Mouse (Mus musculus) midbrain, embryonic 15.5 days (tissue): ENCODE measurements around the gene Zfp827. TPM values are rescaled to one million over a fixed set of nuclear protein-coding genes. Genes with fewer than 3 reads are reported as not detected.
A peak's percentile ranks its signal among the peaks of the same experiment; 100 is the strongest.

ENCODE experiments used
- ATAC-seq: fragments of 200-750 bp; cut with Nextera tagmentation; replicated peaks from 2 replicates; pipeline ENCODE4 v1.8.0; 2017; ENCODE audit warnings: moderate TSS enrichment
- H3K27ac ChIP-seq: fragments of 300-500 bp; sonication (generic); 2 replicates; pipeline ENCODE4 v1.5.1; 2015; ENCODE audit warnings: mild to moderate bottlenecking, inconsistent platforms
- H3K27me3 ChIP-seq: fragments of 300-500 bp; sonication (generic); replicated peaks from 2 replicates; pipeline ENCODE4 v1.6.1; 2015; ENCODE audit warnings: inconsistent platforms
- H3K36me3 ChIP-seq: fragments of 300-500 bp; sonication (generic); replicated peaks from 2 replicates; pipeline ENCODE4 v1.6.1; 2015; ENCODE audit warnings: inconsistent platforms
- H3K4me1 ChIP-seq: fragments of 300-500 bp; sonication (generic); 2 replicates; pipeline ENCODE4 v1.6.1; 2015; ENCODE audit warnings: inconsistent platforms
- H3K4me2 ChIP-seq: fragments of 300-500 bp; sonication (generic); 2 replicates; pipeline ENCODE4 v1.6.1; 2015; ENCODE audit warnings: inconsistent platforms, mild to moderate bottlenecking, moderate library complexity
- H3K4me3 ChIP-seq: fragments of 300-500 bp; sonication (generic); 2 replicates; pipeline ENCODE4 v1.5.1; 2015; ENCODE audit warnings: mild to moderate bottlenecking, inconsistent platforms
- H3K9ac ChIP-seq: fragments of 300-500 bp; sonication (generic); 2 replicates; pipeline ENCODE4 v1.6.1; 2015; ENCODE audit warnings: mild to moderate bottlenecking, inconsistent platforms
- H3K9me3 ChIP-seq: fragments of 300-500 bp; sonication (generic); 2 replicates; pipeline ENCODE4 v1.6.1; 2016; ENCODE audit warnings: inconsistent platforms
- WGBS: fragments of 180-500 bp; shearing (Covaris S2); methylation state at CpG from one replicate; pipeline ENCODE4 v1.1.7; 2015; ENCODE audit warnings: mixed read lengths; 5-methylcytosine and 5-hydroxymethylcytosine counted together
- polyA plus RNA-seq: library from polyadenylated mRNA; unstranded; fragments of >200 nt; fragmentation: Nextera tagmentation; extraction: Ambion mirVana; gene quantifications from 2 replicates; pipeline ENCODE4 v1.2.1, GENCODE M21; 2015

Zfp827 gene
- polyA plus RNA-seq, result 13.6 and 13.9 TPM in 2 replicates

DNA sequence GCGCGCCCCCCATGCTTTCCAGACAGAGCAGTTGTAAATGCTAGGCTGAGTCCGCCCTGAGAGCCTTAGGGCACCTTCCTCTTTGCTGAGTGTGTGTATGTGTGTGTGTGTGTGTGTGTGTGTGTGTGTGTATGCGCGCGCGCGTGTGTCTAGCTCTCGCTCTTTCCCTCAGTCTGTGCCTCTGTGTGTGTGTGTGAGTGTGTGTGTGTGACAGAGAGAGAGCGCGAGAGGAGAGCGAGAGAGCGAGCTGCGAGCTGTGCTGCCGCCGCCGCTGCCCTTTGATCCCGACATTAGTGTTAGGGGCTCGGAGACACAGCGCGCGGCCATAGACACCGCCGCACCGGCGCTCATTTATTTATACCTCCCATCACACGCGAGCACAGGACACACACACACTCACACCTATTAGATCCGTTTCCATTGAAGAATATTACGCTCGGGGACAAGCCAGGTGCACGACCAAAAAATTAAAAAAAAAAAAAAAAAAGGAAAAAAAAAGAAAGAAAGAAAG, at the start of gene Zfp827:
Zfp827 (plus strand) TSS at position 461 of the 511 bp plus-strand sequence.
- H3K4me3 ChIP-seq, result peak within 1 kb of the TSS; percentile 71
- H3K27me3 ChIP-seq, result no peaks in the 10 kb centered on the region
- peaks cover 30% of the 10 kb centered on the region for H3K4me1 ChIP-seq
- H3K36me3 ChIP-seq, result no peaks in the 10 kb centered on the region
- H3K9me3 ChIP-seq, result no peaks in the 10 kb centered on the region
- ATAC-seq, result peak; percentile 77
- under 1% methylated on average over 27 of the region's 32 CpGs for WGBS
- H3K4me2 ChIP-seq, result peak within 1 kb of the TSS; percentile 82
- peak within 1 kb of the TSS; percentile 84 for H3K9ac ChIP-seq
- peak within 1 kb of the TSS; percentile 96 for H3K27ac ChIP-seq

DNA sequence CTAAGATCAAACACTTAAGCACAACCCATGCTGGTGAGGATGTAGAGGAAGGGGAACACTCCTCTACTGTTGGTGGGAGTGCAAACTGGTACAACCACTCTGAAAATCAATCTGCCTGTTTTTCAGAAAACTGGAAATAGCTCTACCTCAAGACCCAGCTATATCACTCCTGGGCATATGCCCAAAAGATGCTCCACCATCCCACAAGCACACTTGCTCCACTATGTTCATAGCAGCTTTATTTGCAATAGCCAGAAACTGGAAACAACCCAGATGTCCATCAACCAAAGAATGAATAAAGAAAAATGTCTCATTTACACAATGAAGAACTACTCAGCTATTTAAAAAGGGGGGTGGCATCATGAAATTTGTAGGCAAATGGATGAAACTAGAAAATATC, 23.9 kb upstream of the Zfp827 start:
- Histone ChIP-seq H3K36me3 (no peaks in the 10 kb centered on the region), H3K9me3 (no peaks in the 10 kb centered on the region), H3K4me1 (no peaks in the 10 kb centered on the region), H3K9ac (no peak overlapping the region), H3K27ac (no peak overlapping the region), H3K27me3 (no peaks in the 10 kb centered on the region), H3K4me3 (no peak overlapping the region), H3K4me2 (no peak overlapping the region)
- no peak for ATAC-seq

DNA sequence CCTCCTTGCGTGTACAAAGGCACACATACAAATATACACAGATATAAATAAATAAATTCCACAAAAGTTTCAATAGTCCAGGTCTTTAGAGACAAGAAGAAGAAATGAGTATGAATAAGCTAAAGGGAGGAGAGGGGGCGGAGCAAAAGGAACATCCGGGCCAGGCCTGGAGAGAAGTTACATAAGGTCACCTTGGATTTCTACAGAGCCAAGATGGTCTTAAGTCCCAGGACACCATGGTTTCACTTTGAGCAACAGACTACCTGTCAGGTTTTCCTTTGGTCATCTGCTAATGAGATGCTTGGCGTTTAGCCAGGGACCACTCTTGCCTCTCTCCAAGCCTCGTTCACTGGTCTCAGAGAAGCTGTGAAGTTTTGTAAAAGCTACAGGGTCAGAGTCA, 13.2 kb upstream of the Zfp827 start:
- Histone ChIP-seq H3K9me3 (no peaks in the 10 kb centered on the region), H3K4me3 (no peak overlapping the region), H3K27me3 (no peaks in the 10 kb centered on the region), H3K27ac (no peak overlapping the region), H3K4me1 (no peaks in the 10 kb centered on the region), H3K36me3 (no peaks in the 10 kb centered on the region), H3K4me2 (no peak overlapping the region), H3K9ac (no peak overlapping the region)
- ATAC-seq, result no peak
- WGBS, result 77% methylated on average over 5 of the region's 5 CpGs

DNA sequence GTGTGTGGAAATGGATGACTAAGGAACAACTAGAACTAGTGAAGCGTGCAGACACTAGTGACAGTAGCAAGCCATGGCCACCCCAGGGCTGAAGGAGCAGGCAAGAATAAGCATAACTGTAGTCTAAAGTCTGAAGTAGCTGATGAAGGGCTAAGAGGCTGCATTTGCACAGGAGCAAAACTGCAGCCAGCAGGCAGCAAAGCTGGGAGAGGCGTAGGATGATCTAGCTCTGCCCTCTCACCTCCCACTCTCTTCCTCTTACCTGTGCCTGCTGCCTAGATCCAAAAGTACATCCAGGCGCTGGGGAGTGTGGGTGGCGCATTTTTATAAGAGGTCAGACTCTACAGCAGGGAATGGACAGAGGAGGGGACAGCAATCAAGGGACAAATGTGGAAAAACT, 12.2 kb upstream of the Zfp827 start:
- Histone ChIP-seq H3K4me2 (no peak overlapping the region), H3K4me1 (no peaks in the 10 kb centered on the region), H3K9me3 (no peaks in the 10 kb centered on the region), H3K27ac (no peak overlapping the region), H3K9ac (no peak overlapping the region), H3K27me3 (no peaks in the 10 kb centered on the region), H3K36me3 (no peaks in the 10 kb centered on the region), H3K4me3 (no peak overlapping the region)
- no peak for ATAC-seq
- WGBS, result 90% methylated on average over 4 of the region's 4 CpGs

DNA sequence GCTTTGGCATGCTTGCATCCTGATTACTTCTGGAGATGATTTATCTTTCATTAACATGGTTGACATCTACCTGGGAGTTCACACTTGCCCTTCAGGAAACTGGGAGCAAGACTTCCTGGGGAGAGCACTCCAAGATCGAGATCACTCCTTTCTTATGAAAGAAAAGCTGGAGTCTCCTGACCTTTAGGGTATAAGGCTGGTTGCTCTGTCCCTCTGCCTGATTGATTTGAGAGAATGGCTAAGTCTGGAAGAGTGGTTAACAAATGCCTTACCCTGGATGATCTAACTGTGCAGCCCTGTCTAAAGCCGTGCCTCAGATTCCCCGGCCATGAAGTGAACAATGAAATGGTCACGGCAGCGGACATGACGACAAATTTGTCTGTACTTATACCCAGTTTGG, 11.7 kb upstream of the Zfp827 start:
- Histone ChIP-seq H3K9me3 (no peaks in the 10 kb centered on the region), H3K4me1 (no peaks in the 10 kb centered on the region), H3K4me2 (no peak overlapping the region), H3K9ac (no peak overlapping the region), H3K27ac (no peak overlapping the region), H3K4me3 (no peak overlapping the region), H3K27me3 (no peaks in the 10 kb centered on the region), H3K36me3 (no peaks in the 10 kb centered on the region)
- WGBS, result 40% methylated on average over 6 of the region's 6 CpGs
- no peak for ATAC-seq

DNA sequence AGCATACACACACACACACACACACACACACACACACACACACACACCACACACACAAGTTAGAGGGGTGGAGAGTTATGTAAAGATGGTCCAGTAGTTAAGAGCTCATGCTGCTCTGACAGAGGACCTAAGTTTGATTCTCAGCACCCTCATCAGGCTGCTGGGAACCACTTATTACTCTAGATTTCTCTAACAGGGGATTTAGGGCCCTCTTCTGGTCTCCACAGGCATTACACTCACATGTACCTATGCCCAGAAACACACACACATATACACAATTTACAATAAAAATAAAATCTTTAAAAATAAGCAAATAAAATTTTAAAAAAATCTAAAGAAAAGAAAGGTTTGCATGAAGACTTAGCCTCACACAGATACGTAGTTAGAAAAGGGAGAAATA, 4.3 kb upstream of the Zfp827 start:
- H3K4me3 ChIP-seq, result no peak overlapping the region
- ATAC-seq, result no peak

DNA sequence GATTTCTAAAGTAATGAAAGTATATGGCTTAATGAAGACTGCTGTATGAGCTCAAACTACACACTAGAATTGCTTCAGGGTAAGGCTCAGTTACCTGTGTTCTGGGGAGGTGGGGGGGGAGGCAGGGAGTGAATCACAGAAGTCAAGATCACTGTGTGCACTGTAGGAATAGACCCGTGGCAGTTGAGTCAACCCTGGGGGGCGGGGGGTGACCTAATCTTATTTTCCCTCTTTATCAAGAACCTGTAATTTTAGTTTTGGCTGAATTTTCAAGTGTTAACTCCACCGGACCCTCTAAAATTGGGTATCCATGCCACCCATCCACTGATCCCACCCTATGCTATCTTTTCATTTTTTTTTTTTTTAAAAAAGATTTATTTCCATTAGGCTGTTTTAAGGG, 918 bp upstream of the Zfp827 start:
- peaks cover 24% of the 10 kb centered on the region for H3K4me1 ChIP-seq
- WGBS, result 33% methylated on average over 3 of the region's 3 CpGs
- H3K4me3 ChIP-seq, result peak overlapping the region; percentile 71
- peak overlapping the region; percentile 96; the same call in 1 of the 2 replicates for H3K27ac ChIP-seq
- no peaks in the 10 kb centered on the region for H3K9me3 ChIP-seq
- peak overlapping the region; percentile 84; the same call in 1 of the 2 replicates for H3K9ac ChIP-seq
- H3K27me3 ChIP-seq, result no peaks in the 10 kb centered on the region
- ATAC-seq, result no peak
- H3K4me2 ChIP-seq, result peak overlapping the region; percentile 82
- H3K36me3 ChIP-seq, result no peaks in the 10 kb centered on the region

More for the DNA sequence above, 4.3 kb upstream of the Zfp827 start:
- Histone ChIP-seq H3K4me1 (peaks cover 6% of the 10 kb centered on the region), H3K4me2 (no peak overlapping the region), H3K27me3 (no peaks in the 10 kb centered on the region), H3K9ac (no peak overlapping the region), H3K27ac (no peak overlapping the region), H3K36me3 (no peaks in the 10 kb centered on the region), H3K9me3 (no peaks in the 10 kb centered on the region)
- WGBS, result 98% methylated on average over 1 of the region's 1 CpGs

DNA sequence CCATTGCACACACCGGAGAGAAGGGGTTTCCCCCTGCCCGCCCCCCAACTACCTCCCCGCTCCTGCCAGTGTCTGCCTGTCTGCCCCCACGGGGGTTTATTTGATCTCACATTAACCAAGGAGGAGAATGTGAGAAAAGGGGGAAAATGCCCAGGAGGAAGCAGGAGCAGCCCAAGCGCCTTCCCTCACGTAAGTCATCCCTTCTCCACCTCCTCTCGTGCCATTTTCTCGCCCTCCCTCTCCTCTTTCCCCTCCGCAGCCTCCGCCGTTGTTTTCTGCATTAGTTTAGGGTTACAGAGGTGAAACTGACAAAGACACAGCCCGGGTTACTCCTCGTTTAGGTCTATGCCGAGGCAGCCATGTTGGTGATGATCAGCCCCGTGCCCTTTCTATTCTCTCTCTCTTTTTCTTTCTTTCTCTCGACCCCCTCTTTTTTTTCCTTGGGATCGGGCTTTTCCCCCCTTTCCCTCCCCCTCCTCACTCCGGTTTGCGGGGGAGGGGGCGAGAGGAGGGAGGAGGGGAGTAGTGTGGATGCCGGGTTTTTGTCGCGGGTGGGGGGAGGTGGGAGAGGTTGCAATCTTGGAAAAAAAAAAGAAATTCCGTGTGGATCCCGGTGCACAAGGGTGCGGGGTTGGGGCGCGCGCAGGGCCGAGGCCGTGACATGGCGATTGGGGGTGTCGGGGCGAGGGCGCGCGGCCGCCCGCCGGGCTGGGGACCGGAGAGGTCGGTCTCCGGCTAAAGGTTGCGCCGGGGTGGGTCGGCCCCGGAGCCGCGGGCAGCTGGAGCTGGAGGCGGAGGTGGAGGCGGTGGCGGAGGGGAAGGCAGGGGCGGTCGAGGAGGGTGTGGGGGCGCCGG, 531 bp downstream of the Zfp827 start:
- Histone ChIP-seq H3K9me3 (no peaks in the 10 kb centered on the region), H3K36me3 (no peaks in the 10 kb centered on the region), H3K4me3 (peak overlapping the region; percentile 71), H3K27ac (peak overlapping the region; percentile 96), H3K9ac (peak overlapping the region; percentile 84), H3K27me3 (no peaks in the 10 kb centered on the region), H3K4me1 (peaks cover 31% of the 10 kb centered on the region), H3K4me2 (peak overlapping the region; percentile 82)
- ATAC-seq, result peak; percentile 50
- under 1% methylated on average over 40 of the region's 56 CpGs for WGBS

DNA sequence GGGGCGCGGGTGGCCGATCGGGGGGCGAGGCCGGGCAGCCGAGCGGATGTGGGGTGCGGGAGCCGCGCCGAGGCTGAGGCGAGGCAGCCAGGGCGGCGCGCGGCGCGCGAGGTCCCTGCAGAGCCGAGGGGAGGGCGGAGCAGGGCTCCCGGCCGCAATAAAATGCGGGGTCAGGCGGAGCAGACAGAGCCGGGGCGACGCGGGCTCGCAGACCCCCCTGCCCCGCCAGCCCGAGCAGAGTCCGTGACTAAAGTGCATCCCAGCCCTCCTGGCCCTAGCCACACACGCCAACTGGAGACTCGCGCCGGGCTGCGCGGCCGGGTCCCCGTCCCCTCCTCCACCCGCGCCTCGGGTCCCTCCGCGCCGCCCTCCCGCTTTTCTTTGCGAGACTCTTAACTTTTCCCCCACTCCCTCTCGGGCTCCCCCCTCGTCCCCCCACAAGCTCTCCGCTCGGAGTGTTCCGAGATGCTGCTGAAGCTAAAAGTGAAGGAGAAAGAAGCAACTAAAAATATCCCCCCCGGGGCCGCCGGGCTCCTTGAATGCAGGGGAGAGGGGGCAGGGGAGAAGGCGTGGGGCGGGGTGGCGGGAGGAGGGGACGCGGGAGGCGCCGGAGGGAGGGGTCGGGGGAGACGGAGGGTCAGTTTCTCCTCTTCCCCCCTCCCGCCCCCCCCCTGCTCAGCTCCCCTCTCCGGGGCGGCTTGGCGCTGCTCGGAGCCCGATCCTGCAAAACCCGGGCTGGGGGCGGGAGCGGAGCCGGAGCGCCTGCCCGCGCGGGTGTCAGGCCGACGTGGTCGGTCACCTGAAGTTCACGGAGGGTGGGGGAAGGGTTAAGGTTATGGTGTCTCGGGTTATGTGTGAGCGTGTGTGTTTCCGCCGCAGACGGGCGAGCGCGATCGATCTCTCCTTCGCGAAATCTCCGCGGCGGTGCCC, 1.4 kb downstream of the Zfp827 start:
- Histone ChIP-seq H3K9me3 (no peaks in the 10 kb centered on the region), H3K36me3 (no peaks in the 10 kb centered on the region), H3K27ac (peak overlapping the region; percentile 96), H3K27me3 (no peaks in the 10 kb centered on the region), H3K4me3 (peak overlapping the region; percentile 71), H3K9ac (peak overlapping the region; percentile 84), H3K4me1 (peaks cover 31% of the 10 kb centered on the region), H3K4me2 (peak overlapping the region; percentile 82)
- under 1% methylated on average over 76 of the region's 99 CpGs for WGBS
- peak; percentile 79 for ATAC-seq

DNA sequence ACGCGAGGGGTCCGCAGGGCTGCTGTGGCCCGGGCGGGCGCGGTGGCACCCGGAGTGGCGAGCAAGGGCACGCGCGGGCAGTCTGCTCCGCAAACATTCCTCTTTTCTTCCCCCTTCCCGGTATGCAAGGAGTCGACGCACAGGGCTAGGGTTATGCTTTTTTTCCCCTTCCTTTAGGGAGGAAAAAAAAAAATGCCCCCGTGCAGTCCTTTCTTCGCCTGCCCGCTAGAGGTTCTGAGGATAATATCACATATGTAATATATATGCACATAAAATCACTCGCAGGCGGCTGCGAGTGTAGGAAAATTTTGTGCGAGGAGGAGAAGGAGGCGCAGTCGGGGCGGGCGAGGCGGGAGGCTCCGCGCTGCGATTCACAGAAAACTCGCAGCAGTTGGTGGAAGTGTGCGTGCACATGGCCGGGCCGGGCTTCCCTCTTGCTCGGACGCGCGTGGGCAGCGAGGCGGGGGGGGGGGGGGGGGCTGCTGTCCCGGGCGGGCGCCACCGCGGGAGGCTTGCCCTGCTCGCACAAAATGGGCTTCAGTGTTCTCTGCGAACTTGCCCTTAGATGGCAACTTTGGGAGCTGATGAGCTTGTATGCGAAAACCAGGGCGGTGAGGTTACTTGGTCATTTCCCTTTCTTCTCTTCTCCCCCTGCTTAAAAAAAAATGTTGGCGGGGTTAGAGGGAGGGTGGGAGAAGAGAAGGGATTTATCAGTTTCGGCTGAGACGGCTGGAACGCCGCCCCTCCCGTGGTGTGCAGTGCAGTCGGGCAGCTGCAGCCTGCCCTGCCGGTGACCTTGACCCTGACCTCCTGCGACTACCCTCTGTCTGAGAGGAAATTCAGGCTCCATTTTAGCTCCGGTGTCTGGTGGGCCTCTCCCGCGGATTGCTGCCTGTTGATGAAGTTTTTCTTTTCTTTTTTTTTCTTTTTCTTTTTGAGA, 2.4 kb downstream of the Zfp827 start:
- peak; percentile 0; the same call in 1 of the 2 replicates for ATAC-seq
- Histone ChIP-seq H3K4me1 (peaks cover 31% of the 10 kb centered on the region), H3K9me3 (no peaks in the 10 kb centered on the region), H3K36me3 (no peaks in the 10 kb centered on the region), H3K4me3 (peak overlapping the region; percentile 71), H3K27me3 (no peaks in the 10 kb centered on the region), H3K27ac (peak overlapping the region; percentile 96), H3K4me2 (peak overlapping the region; percentile 82), H3K9ac (peak overlapping the region; percentile 84)
- under 1% methylated on average over 60 of the region's 62 CpGs for WGBS

DNA sequence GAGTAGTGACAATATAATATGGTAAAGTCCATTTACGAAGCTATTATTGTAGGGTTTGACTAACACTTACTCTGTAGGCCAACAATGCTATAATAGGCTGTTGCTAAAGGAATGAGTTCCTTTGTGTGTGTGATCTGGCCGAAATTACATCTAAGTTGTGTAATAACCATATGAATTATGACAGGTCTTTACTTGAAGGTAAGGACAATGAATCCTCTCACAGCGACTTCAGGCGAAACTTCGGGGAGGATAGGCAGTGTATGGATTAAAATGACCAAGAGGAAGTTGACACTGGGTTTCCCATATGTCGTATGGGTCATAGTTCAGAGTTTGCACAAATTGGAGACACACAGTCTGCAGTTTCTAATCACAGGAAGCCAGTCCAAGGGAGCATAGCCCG, 9.3 kb downstream of the Zfp827 start:
- no peak for ATAC-seq
- no peak overlapping the region for H3K9ac ChIP-seq

More for the DNA sequence above, 9.3 kb downstream of the Zfp827 start:
- H3K4me3 ChIP-seq, result no peak overlapping the region
- no peak overlapping the region for H3K4me2 ChIP-seq
- H3K36me3 ChIP-seq, result no peaks in the 10 kb centered on the region
- H3K9me3 ChIP-seq, result no peaks in the 10 kb centered on the region
- H3K27me3 ChIP-seq, result no peaks in the 10 kb centered on the region
- H3K4me1 ChIP-seq, result peaks cover 5% of the 10 kb centered on the region
- H3K27ac ChIP-seq, result no peak overlapping the region
- 90% methylated on average over 7 of the region's 7 CpGs for WGBS
